Mouse (Mus musculus): ENCODE results near the gene Zfp821. TPM values are rescaled to one million over a fixed set of nuclear protein-coding genes. Genes with fewer than 3 reads are reported as not detected.

Gene Zfp821
- polyA plus RNA-seq, 1 experiment from 2014 or later = 6.4 TPM

DNA sequence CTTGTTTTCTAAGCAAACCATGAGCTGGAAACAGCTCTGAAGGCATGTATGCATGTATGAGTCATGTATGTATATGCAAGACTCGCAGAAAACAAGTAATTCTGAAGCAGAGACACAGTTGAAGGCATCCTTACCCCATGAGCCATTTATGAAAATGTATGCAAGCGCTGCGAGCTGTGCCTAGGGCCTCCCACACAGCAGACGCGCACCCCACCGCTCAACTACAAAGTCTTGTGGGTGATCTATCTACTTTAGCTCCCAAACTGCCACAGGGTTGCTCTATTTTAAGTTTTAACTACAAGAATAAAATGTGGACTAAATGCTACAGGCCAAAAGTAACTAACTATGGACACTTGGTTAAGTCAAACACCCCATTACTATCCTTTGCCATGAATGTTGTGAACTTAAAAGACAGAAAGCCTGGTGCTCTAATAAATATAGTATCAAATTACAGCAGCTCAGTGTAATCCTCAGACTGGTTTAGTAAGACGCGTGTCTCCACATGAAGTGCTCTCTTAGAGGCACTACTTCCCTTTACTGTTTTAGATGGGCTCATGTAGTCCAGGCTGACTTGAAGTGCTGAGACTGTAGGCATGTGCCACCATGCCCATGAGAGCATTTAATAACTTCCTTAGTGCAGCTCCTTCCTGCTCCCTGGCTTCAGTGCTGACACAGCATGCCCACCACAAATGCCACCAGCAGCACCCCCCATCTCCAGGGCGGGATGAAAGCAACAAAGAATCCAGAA is 29.3 kb upstream of the Zfp821 start:
- Histone ChIP-seq H3K27me3 (replicated peaks; ENCODE audit: control insufficient read depth, insufficient read depth, low read length) (no peaks in the 10 kb centered on the region), H3K9me3 (ENCODE audit: control insufficient read depth) (no peaks in the 10 kb centered on the region), H3K9ac (ENCODE audit: low read depth, low read length) (no peak overlapping the region), H3K36me3 (ENCODE audit: control insufficient read depth, insufficient read depth) (peaks cover 95% of the 10 kb centered on the region), H3K4me2 (replicated peaks; ENCODE audit: low read depth) (no peak overlapping the region), H3K4me3 (ENCODE audit: low read depth, low read length) (no peak overlapping the region), H3K4me1 (replicated peaks; ENCODE audit: control insufficient read depth, insufficient read depth, low read length) (no peaks in the 10 kb centered on the region), H3K27ac (ENCODE audit: low read depth, low read length) (no peak overlapping the region)
- 91% methylated on average over 9 of the region's 9 CpGs for WGBS
- ATAC-seq = no peak
- no peak for TF ChIP-seq CTCF (IDR thresholded peaks at IDR 0.05; ENCODE audit: low read depth)

GRCm38 (mm10) chr8:109681535-109681934 is 23.8 kb upstream of the Zfp821 start:
- no peak overlapping the region for H3K27ac ChIP-seq (ENCODE audit: low read depth, low read length)
- no peak for ATAC-seq
- no peak for TF ChIP-seq CTCF (IDR thresholded peaks at IDR 0.05; ENCODE audit: low read depth)
- H3K27me3 ChIP-seq (replicated peaks; ENCODE audit: control insufficient read depth, insufficient read depth, low read length) = no peaks in the 10 kb centered on the region
- H3K36me3 ChIP-seq (ENCODE audit: control insufficient read depth, insufficient read depth) = peaks cover 60% of the 10 kb centered on the region
- H3K9me3 ChIP-seq (ENCODE audit: control insufficient read depth) = no peaks in the 10 kb centered on the region
- no peak overlapping the region for H3K4me3 ChIP-seq (ENCODE audit: low read depth, low read length)
- 57% methylated on average over 3 of the region's 3 CpGs for WGBS
- H3K4me1 ChIP-seq (replicated peaks; ENCODE audit: control insufficient read depth, insufficient read depth, low read length) = no peaks in the 10 kb centered on the region
- H3K4me2 ChIP-seq (replicated peaks; ENCODE audit: low read depth) = no peak overlapping the region
- H3K9ac ChIP-seq (ENCODE audit: low read depth, low read length) = no peak overlapping the region

GRCm38 (mm10) chr8:109682120-109682519 is 23.2 kb upstream of the Zfp821 start:
- no peak overlapping the region for H3K4me2 ChIP-seq (replicated peaks; ENCODE audit: low read depth)
- H3K27ac ChIP-seq (ENCODE audit: low read depth, low read length) = no peak overlapping the region
- H3K9me3 ChIP-seq (ENCODE audit: control insufficient read depth) = no peaks in the 10 kb centered on the region
- H3K4me1 ChIP-seq (replicated peaks; ENCODE audit: control insufficient read depth, insufficient read depth, low read length) = no peaks in the 10 kb centered on the region
- peaks cover 54% of the 10 kb centered on the region for H3K36me3 ChIP-seq (ENCODE audit: control insufficient read depth, insufficient read depth)
- no peak for ATAC-seq
- H3K4me3 ChIP-seq (ENCODE audit: low read depth, low read length) = no peak overlapping the region
- H3K9ac ChIP-seq (ENCODE audit: low read depth, low read length) = no peak overlapping the region
- H3K27me3 ChIP-seq (replicated peaks; ENCODE audit: control insufficient read depth, insufficient read depth, low read length) = no peaks in the 10 kb centered on the region
- WGBS = 87% methylated on average over 5 of the region's 5 CpGs
- TF ChIP-seq CTCF (IDR thresholded peaks at IDR 0.05; ENCODE audit: low read depth) = no peak

GRCm38 (mm10) chr8:109687248-109687647 is 18.1 kb upstream of the Zfp821 start:
- no peak for ATAC-seq
- no peak for TF ChIP-seq CTCF (IDR thresholded peaks at IDR 0.05; ENCODE audit: low read depth)
- H3K4me1 ChIP-seq (replicated peaks; ENCODE audit: control insufficient read depth, insufficient read depth, low read length) = peaks cover 8% of the 10 kb centered on the region; the same call in 1 of the 2 replicates
- no peak overlapping the region for H3K4me2 ChIP-seq (replicated peaks; ENCODE audit: low read depth)
- WGBS = 89% methylated on average over 5 of the region's 5 CpGs
- H3K4me3 ChIP-seq (ENCODE audit: low read depth, low read length) = no peak overlapping the region
- no peaks in the 10 kb centered on the region for H3K9me3 ChIP-seq (ENCODE audit: control insufficient read depth)
- H3K9ac ChIP-seq (ENCODE audit: low read depth, low read length) = no peak overlapping the region
- H3K36me3 ChIP-seq (ENCODE audit: control insufficient read depth, insufficient read depth) = peaks cover 13% of the 10 kb centered on the region
- no peaks in the 10 kb centered on the region for H3K27me3 ChIP-seq (replicated peaks; ENCODE audit: control insufficient read depth, insufficient read depth, low read length)
- H3K27ac ChIP-seq (ENCODE audit: low read depth, low read length) = no peak overlapping the region

- H3K4me2 ChIP-seq (replicated peaks; ENCODE audit: low read depth) = peak overlapping the region; percentile 87
- no peaks in the 10 kb centered on the region for H3K9me3 ChIP-seq (ENCODE audit: control insufficient read depth)
- H3K4me3 ChIP-seq (ENCODE audit: low read depth, low read length) = peak overlapping the region; percentile 93
- no peak overlapping the region for H3K27ac ChIP-seq (ENCODE audit: low read depth, low read length)
- no peaks in the 10 kb centered on the region for H3K27me3 ChIP-seq (replicated peaks; ENCODE audit: control insufficient read depth, insufficient read depth, low read length)
- TF ChIP-seq CTCF (IDR thresholded peaks at IDR 0.05; ENCODE audit: low read depth) = peak; percentile 46
- H3K36me3 ChIP-seq (ENCODE audit: control insufficient read depth, insufficient read depth) = peaks cover 4% of the 10 kb centered on the region; the same call in 1 of the 2 replicates
- WGBS = 41% methylated on average over 5 of the region's 5 CpGs
- peaks cover 8% of the 10 kb centered on the region; the same call in 1 of the 2 replicates for H3K4me1 ChIP-seq (replicated peaks; ENCODE audit: control insufficient read depth, insufficient read depth, low read length)
- peak overlapping the region; percentile 89 for H3K9ac ChIP-seq (ENCODE audit: low read depth, low read length)
- ATAC-seq = no peak
Observed at GRCm38 (mm10) chr8:109691769-109692168, 13.6 kb upstream of the Zfp821 start.

DNA sequence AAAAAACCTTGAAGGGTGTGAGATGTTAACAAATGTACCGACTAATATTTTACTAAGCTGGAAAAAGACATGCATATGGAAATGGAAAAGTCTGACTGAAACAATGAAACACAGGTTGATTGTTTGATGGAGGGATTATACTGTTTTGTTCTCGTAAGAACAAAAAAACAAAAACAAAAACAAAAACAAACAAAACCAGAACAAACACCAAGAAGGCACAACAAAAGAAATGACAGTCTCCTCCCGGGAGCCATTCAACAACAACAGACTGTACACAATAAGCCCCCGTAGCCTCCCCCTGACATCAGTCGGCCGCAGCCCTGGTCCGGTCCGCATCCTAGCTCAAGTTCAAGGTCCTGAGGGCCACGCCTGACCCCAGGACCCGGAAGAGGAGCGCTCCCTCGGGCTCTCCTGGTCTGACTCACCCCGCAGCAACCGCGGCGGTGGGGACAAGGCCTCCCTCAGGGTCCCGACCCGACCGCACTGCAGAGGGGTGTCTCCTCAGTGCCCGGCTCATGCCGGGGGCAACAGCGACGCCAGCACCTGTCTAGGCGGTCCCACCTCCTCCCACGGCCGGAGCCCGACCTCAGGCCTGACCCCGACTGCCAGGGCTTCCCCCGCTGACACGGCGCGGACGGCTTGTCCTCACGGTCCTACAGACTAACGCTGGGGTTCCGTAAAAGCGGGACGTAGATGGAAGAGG is 12.8 kb upstream of the Zfp821 start:
- no peak; the same call in 1 of the 2 replicates for TF ChIP-seq CTCF (IDR thresholded peaks at IDR 0.05; ENCODE audit: low read depth)
- peak overlapping the region; percentile 93 for H3K4me3 ChIP-seq (ENCODE audit: low read depth, low read length)
- peak overlapping the region; percentile 89 for H3K9ac ChIP-seq (ENCODE audit: low read depth, low read length)
- H3K4me2 ChIP-seq (replicated peaks; ENCODE audit: low read depth) = peak overlapping the region; percentile 87
- WGBS = under 1% methylated on average over 38 of the region's 38 CpGs
- H3K9me3 ChIP-seq (ENCODE audit: control insufficient read depth) = no peaks in the 10 kb centered on the region
- ATAC-seq = peak; percentile 78
- H3K36me3 ChIP-seq (ENCODE audit: control insufficient read depth, insufficient read depth) = peaks cover 2% of the 10 kb centered on the region; the same call in 1 of the 2 replicates
- peak overlapping the region; percentile 87 for H3K27ac ChIP-seq (ENCODE audit: low read depth, low read length)
- H3K27me3 ChIP-seq (replicated peaks; ENCODE audit: control insufficient read depth, insufficient read depth, low read length) = no peaks in the 10 kb centered on the region
- peaks cover 8% of the 10 kb centered on the region; the same call in 1 of the 2 replicates for H3K4me1 ChIP-seq (replicated peaks; ENCODE audit: control insufficient read depth, insufficient read depth, low read length)
